In genomic region chr1:134335924-134336810, GRCm38 (mm10) we compare ENCODE assay signal across 16 mouse cellular contexts. TPM values are rescaled to one million over a fixed set of nuclear protein-coding genes. Genes with fewer than 3 reads are reported as not detected.
DNase-seq lines count a peak whose midpoint lies in the region; ATAC-seq lines count a peak whose summit lies in the region.
"Had no signal": no experiment of that assay in that cellular context is flagged by ENCODE, and none has a peak within 500 bp of the region (broad histone marks: within the 10 kb centered on the region; RNA-seq: fewer than 3 reads in every experiment).

No protein-coding gene starts in this region.

- H3K4me1 ChIP-seq in heart, embryonic 16.5 days (ENCODE audit: control insufficient read depth, insufficient read depth, low read length), result peaks cover 72% of the 10 kb centered on the region

- no peaks in the 10 kb centered on the region for H3K9me3 ChIP-seq in heart, embryonic 16.5 days (replicated peaks; ENCODE audit: control insufficient read depth, low read length)
- H3K9me3 ChIP-seq: embryonic facial prominence, embryonic 12.5 days; liver, embryonic 15.5 days had no signal

- no peak overlapping the region for H3K4me3 ChIP-seq in heart, embryonic 16.5 days (ENCODE audit: low read length)
- H3K4me3 ChIP-seq: embryonic facial prominence, embryonic 12.5 days; liver, embryonic 15.5 days had no signal

- no peaks in the 10 kb centered on the region for H3K36me3 ChIP-seq in heart, embryonic 16.5 days (ENCODE audit: control insufficient read depth, insufficient read depth)
- H3K36me3 ChIP-seq: embryonic facial prominence, embryonic 12.5 days; liver, embryonic 15.5 days had no signal

- 83% methylated on average over 12 of the region's 12 CpGs for WGBS in heart, embryonic 16.5 days

- no peak for ATAC-seq in heart, embryonic 16.5 days (replicated peaks; ENCODE audit: extremely low read depth, insufficient read depth, low FRiP score)
- ATAC-seq: intestine, postnatal 0 days had no signal

- no peak overlapping the region for H3K9ac ChIP-seq in heart, embryonic 16.5 days (ENCODE audit: low read length)
- H3K9ac ChIP-seq: embryonic facial prominence, embryonic 12.5 days; liver, embryonic 15.5 days had no signal

- H3K27me3 ChIP-seq in heart, embryonic 16.5 days (ENCODE audit: control insufficient read depth, insufficient read depth, low read length), result no peaks in the 10 kb centered on the region
- H3K27me3 ChIP-seq: embryonic facial prominence, embryonic 12.5 days had no signal

- intact Hi-C loops in heart, postnatal 10 days (cut with DNase I), result no loop called here

- H3K4me2 ChIP-seq in heart, embryonic 16.5 days (ENCODE audit: low read depth, low read length), result no peak overlapping the region
- H3K4me2 ChIP-seq: embryonic facial prominence, embryonic 12.5 days; liver, embryonic 15.5 days had no signal

- DNase-seq in heart, postnatal 10 days, result no peak
- peak; percentile 24 for DNase-seq in 416B (ENCODE audit: low read depth)
- DNase-seq in R1 (ENCODE audit: low read depth, low spot score), result peak; percentile 75
- peak; percentile 87 to 88 for DNase-seq in cerebellum, postnatal 25 days
- no peak for DNase-seq in urinary bladder, postnatal 14 days (ENCODE audit: low spot score)
- no peak for DNase-seq in frontal cortex, postnatal 10 days (ENCODE audit: low spot score in 2 of 2)
- DNase-seq: thymus, adult 18-20 months had no signal

- H3K27ac ChIP-seq in heart, embryonic 16.5 days (ENCODE audit: low read length), result peak overlapping the region; percentile 69
- H3K27ac ChIP-seq: embryonic facial prominence, embryonic 12.5 days; liver, embryonic 15.5 days had no signal

RNA-seq across cellular contexts. Expression of gene Ppfia4, which starts 3.4 kb away (rescaled TPM):
- 10.6 and 11.4 TPM in 2 replicates for polyA plus RNA-seq in heart, embryonic 16.5 days (2015; fragmentation: Nextera tagmentation; extraction: Ambion mirVana)
- 1 to 10 TPM; 3.4 to 3.7 TPM for total RNA-seq in heart, postnatal 10 days (2021)

RNA-seq across cellular contexts. Expression of gene Tmem183a, which starts 25.6 kb away (rescaled TPM):
- 57.5 and 60.4 TPM in 2 replicates for polyA plus RNA-seq in heart, embryonic 16.5 days (2015; fragmentation: Nextera tagmentation; extraction: Ambion mirVana)
- total RNA-seq in heart, postnatal 10 days (2021), result 10 to 100 TPM; 24.2 to 25.7 TPM

RNA-seq across cellular contexts. Expression of gene Myog, which starts 46.4 kb away (rescaled TPM):
- polyA plus RNA-seq in heart, embryonic 16.5 days (2015; fragmentation: Nextera tagmentation; extraction: Ambion mirVana), result 2.0 and 3.3 TPM in 2 replicates
- not detected for total RNA-seq in heart, postnatal 10 days (2021)
- total RNA-seq: megakaryocyte, adult 5-6 weeks had no signal
- polyA plus RNA-seq: large intestine, adult 2 months; spleen, adult 2 months had no signal

RNA-seq across cellular contexts. Expression of gene 4933406M09Rik, which starts 49.6 kb away (rescaled TPM):
- not detected in 2 replicates for polyA plus RNA-seq in heart, embryonic 16.5 days (2015; fragmentation: Nextera tagmentation; extraction: Ambion mirVana)
- not detected for total RNA-seq in heart, postnatal 10 days (2021)
- total RNA-seq: megakaryocyte, adult 5-6 weeks had no signal
- polyA plus RNA-seq: embryonic facial prominence, embryonic 12.5 days; frontal cortex, adult 2 months; heart, embryonic 14.5 days; intestine, postnatal 0 days; large intestine, adult 2 months; liver, embryonic 15.5 days; spleen, adult 2 months had no signal

Comparison
In these comparisons a context has a peak if more than half of its experiments do, and no peak if none do; other contexts are left out.
1. DNase-seq: peak in 416B (single experiment), R1 (single experiment) and cerebellum, postnatal 25 days (2 of 2); none in heart, postnatal 10 days (0 of 2), urinary bladder, postnatal 14 days (single experiment) and frontal cortex, postnatal 10 days (0 of 2).